Mouse (Mus musculus): ENCODE results near the gene Alx3. TPM values are rescaled to one million over a fixed set of nuclear protein-coding genes. Genes with fewer than 3 reads are reported as not detected.

The Alx3 gene
- polyA plus RNA-seq, 1 experiment from 2014 or later = 2.7 TPM

- no peak for ATAC-seq
- Histone ChIP-seq H3K4me2 (ENCODE audit: low read length) (no peak overlapping the region), H3K27me3 (replicated peaks; ENCODE audit: control insufficient read depth, insufficient read depth, low read length) (no peaks in the 10 kb centered on the region), H3K36me3 (ENCODE audit: control insufficient read depth, insufficient read depth) (peaks cover 40% of the 10 kb centered on the region), H3K9me3 (ENCODE audit: control insufficient read depth, low read length) (no peaks in the 10 kb centered on the region), H3K27ac (ENCODE audit: low read length) (no peak overlapping the region), H3K4me3 (replicated peaks; ENCODE audit: low read length) (no peak overlapping the region), H3K9ac (replicated peaks; ENCODE audit: low read depth, low read length) (no peak overlapping the region), H3K4me1 (replicated peaks; ENCODE audit: control insufficient read depth, insufficient read depth, low read length) (no peaks in the 10 kb centered on the region)
- 73% methylated on average over 4 of the region's 4 CpGs for WGBS
Observed at GRCm38 (mm10) chr3:107611394-107611793, 16.6 kb downstream of the Alx3 start.

GRCm38 (mm10) chr3:107612902-107613525 lies 18.2 kb downstream of the Alx3 start:
- 86% methylated on average over 11 of the region's 11 CpGs for WGBS
- peaks cover 51% of the 10 kb centered on the region for H3K36me3 ChIP-seq (ENCODE audit: control insufficient read depth, insufficient read depth)

GRCm38 (mm10) chr3:107617800-107618199 lies 23.0 kb downstream of the Alx3 start:
- no peak overlapping the region for H3K4me3 ChIP-seq (replicated peaks; ENCODE audit: low read length)
- no peak overlapping the region for H3K4me2 ChIP-seq (ENCODE audit: low read length)
- H3K36me3 ChIP-seq (ENCODE audit: control insufficient read depth, insufficient read depth) = peaks cover 70% of the 10 kb centered on the region
- H3K27ac ChIP-seq (ENCODE audit: low read length) = no peak overlapping the region
- H3K27me3 ChIP-seq (replicated peaks; ENCODE audit: control insufficient read depth, insufficient read depth, low read length) = no peaks in the 10 kb centered on the region
- 90% methylated on average over 3 of the region's 3 CpGs for WGBS
- no peaks in the 10 kb centered on the region for H3K4me1 ChIP-seq (replicated peaks; ENCODE audit: control insufficient read depth, insufficient read depth, low read length)
- H3K9me3 ChIP-seq (ENCODE audit: control insufficient read depth, low read length) = no peaks in the 10 kb centered on the region
- ATAC-seq = no peak
- H3K9ac ChIP-seq (replicated peaks; ENCODE audit: low read depth, low read length) = no peak overlapping the region

More at GRCm38 (mm10) chr3:107612902-107613525, 18.2 kb downstream of the Alx3 start:
- Histone ChIP-seq H3K9ac (replicated peaks; ENCODE audit: low read depth, low read length) (no peak overlapping the region), H3K9me3 (ENCODE audit: control insufficient read depth, low read length) (no peaks in the 10 kb centered on the region), H3K4me1 (replicated peaks; ENCODE audit: control insufficient read depth, insufficient read depth, low read length) (no peaks in the 10 kb centered on the region), H3K4me3 (replicated peaks; ENCODE audit: low read length) (no peak overlapping the region), H3K27me3 (replicated peaks; ENCODE audit: control insufficient read depth, insufficient read depth, low read length) (no peaks in the 10 kb centered on the region), H3K27ac (ENCODE audit: low read length) (no peak overlapping the region), H3K4me2 (ENCODE audit: low read length) (no peak overlapping the region)
- peak; percentile 43 for ATAC-seq

GRCm38 (mm10) chr3:107619911-107620310 lies 25.1 kb downstream of the Alx3 start:
- no peak overlapping the region for H3K4me3 ChIP-seq (replicated peaks; ENCODE audit: low read length)
- no peaks in the 10 kb centered on the region for H3K9me3 ChIP-seq (ENCODE audit: control insufficient read depth, low read length)
- no peak for ATAC-seq
- H3K4me2 ChIP-seq (ENCODE audit: low read length) = no peak overlapping the region
- no peaks in the 10 kb centered on the region for H3K27me3 ChIP-seq (replicated peaks; ENCODE audit: control insufficient read depth, insufficient read depth, low read length)
- 91% methylated on average over 6 of the region's 6 CpGs for WGBS
- H3K4me1 ChIP-seq (replicated peaks; ENCODE audit: control insufficient read depth, insufficient read depth, low read length) = no peaks in the 10 kb centered on the region
- peaks cover 68% of the 10 kb centered on the region for H3K36me3 ChIP-seq (ENCODE audit: control insufficient read depth, insufficient read depth)
- H3K9ac ChIP-seq (replicated peaks; ENCODE audit: low read depth, low read length) = no peak overlapping the region
- H3K27ac ChIP-seq (ENCODE audit: low read length) = no peak overlapping the region

DNA sequence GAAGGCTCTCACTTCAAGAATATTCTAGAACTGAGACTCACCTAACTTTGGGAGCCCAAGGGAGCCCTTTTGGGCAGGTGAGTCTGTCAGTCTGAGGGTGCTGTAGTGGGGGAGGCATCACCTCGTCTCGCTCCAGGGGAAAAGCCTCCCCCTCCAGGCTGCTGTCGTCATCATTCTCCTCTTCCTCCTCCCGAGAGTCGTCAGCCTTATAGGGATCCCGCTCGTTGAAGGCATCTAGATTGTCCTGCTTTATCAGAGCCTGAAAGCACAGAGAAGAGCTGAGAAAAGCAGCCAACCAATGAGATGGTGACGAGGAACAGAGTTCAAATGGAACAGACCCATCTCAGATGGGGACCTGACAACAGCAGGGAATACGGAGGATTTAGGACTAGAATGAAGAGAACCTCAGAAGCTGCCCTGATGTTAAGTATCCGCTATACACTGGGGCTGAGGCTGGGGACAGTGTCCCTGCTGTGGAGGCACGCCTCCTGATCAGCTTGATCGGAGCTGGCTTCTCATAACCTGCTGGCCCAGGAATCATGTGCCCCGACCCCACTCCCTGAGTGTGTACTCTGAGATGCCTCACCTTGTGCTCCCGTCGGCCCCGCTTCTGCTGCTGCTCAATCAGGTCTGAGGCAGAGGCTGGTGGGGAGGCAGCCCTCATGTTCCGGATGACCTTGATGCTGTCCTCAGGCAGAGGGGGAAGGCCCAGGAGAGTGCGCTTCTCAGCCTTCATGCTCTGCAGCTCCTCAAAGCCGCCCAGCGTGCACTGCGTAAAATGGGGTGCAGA lies 26.6 kb downstream of the Alx3 start:
- Histone ChIP-seq H3K9me3 (ENCODE audit: control insufficient read depth, low read length) (no peaks in the 10 kb centered on the region), H3K4me2 (ENCODE audit: low read length) (no peak overlapping the region), H3K9ac (replicated peaks; ENCODE audit: low read depth, low read length) (no peak overlapping the region), H3K27me3 (replicated peaks; ENCODE audit: control insufficient read depth, insufficient read depth, low read length) (no peaks in the 10 kb centered on the region), H3K36me3 (ENCODE audit: control insufficient read depth, insufficient read depth) (peaks cover 72% of the 10 kb centered on the region), H3K27ac (ENCODE audit: low read length) (no peak overlapping the region), H3K4me1 (replicated peaks; ENCODE audit: control insufficient read depth, insufficient read depth, low read length) (no peaks in the 10 kb centered on the region), H3K4me3 (replicated peaks; ENCODE audit: low read length) (no peak overlapping the region)
- 90% methylated on average over 21 of the region's 21 CpGs for WGBS
- no peak for ATAC-seq

- peaks cover 76% of the 10 kb centered on the region for H3K36me3 ChIP-seq (ENCODE audit: control insufficient read depth, insufficient read depth)
- H3K4me1 ChIP-seq (replicated peaks; ENCODE audit: control insufficient read depth, insufficient read depth, low read length) = no peaks in the 10 kb centered on the region
- WGBS = 93% methylated on average over 7 of the region's 7 CpGs
- no peaks in the 10 kb centered on the region for H3K27me3 ChIP-seq (replicated peaks; ENCODE audit: control insufficient read depth, insufficient read depth, low read length)
- H3K9ac ChIP-seq (replicated peaks; ENCODE audit: low read depth, low read length) = no peak overlapping the region
- H3K4me3 ChIP-seq (replicated peaks; ENCODE audit: low read length) = no peak overlapping the region
- no peak overlapping the region for H3K4me2 ChIP-seq (ENCODE audit: low read length)
- H3K27ac ChIP-seq (ENCODE audit: low read length) = no peak overlapping the region
- no peak for ATAC-seq
- H3K9me3 ChIP-seq (ENCODE audit: control insufficient read depth, low read length) = no peaks in the 10 kb centered on the region
Observed at GRCm38 (mm10) chr3:107622537-107622936, 27.7 kb downstream of the Alx3 start.

DNA sequence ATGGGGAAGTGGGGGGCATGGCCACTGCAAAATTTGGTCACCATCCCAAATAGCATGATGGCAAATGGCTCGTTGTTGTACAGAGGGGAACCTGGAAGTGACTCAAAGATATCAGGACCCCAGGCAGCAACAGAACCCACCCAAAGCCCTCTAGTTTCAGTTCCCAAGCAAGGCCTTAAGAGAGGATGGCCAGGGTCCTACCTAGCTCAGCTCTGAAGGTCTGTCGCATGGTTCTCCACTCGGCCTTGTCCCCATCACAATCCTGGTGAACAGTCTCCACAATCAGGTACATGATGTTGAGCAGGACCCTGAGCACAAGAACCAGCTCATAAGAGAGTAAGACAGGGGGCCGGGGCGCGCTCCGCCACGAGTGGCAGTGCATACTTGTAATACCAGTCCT lies 29.6 kb downstream of the Alx3 start:
- no peak overlapping the region for H3K4me2 ChIP-seq (ENCODE audit: low read length)
- H3K9me3 ChIP-seq (ENCODE audit: control insufficient read depth, low read length) = no peaks in the 10 kb centered on the region
- no peak for ATAC-seq
- H3K9ac ChIP-seq (replicated peaks; ENCODE audit: low read depth, low read length) = no peak overlapping the region
- no peak overlapping the region for H3K27ac ChIP-seq (ENCODE audit: low read length)
- H3K27me3 ChIP-seq (replicated peaks; ENCODE audit: control insufficient read depth, insufficient read depth, low read length) = no peaks in the 10 kb centered on the region
- peaks cover 5% of the 10 kb centered on the region for H3K4me1 ChIP-seq (replicated peaks; ENCODE audit: control insufficient read depth, insufficient read depth, low read length)
- WGBS = 95% methylated on average over 8 of the region's 8 CpGs
- no peak overlapping the region for H3K4me3 ChIP-seq (replicated peaks; ENCODE audit: low read length)
- H3K36me3 ChIP-seq (ENCODE audit: control insufficient read depth, insufficient read depth) = peaks cover 73% of the 10 kb centered on the region

GRCm38 (mm10) chr3:107625536-107625935 lies 30.7 kb downstream of the Alx3 start:
- WGBS = 96% methylated on average over 8 of the region's 8 CpGs
- Histone ChIP-seq H3K4me3 (replicated peaks; ENCODE audit: low read length) (no peak overlapping the region), H3K27me3 (replicated peaks; ENCODE audit: control insufficient read depth, insufficient read depth, low read length) (no peaks in the 10 kb centered on the region), H3K9ac (replicated peaks; ENCODE audit: low read depth, low read length) (no peak overlapping the region), H3K4me2 (ENCODE audit: low read length) (no peak overlapping the region), H3K27ac (ENCODE audit: low read length) (no peak overlapping the region), H3K9me3 (ENCODE audit: control insufficient read depth, low read length) (no peaks in the 10 kb centered on the region), H3K36me3 (ENCODE audit: control insufficient read depth, insufficient read depth) (peaks cover 65% of the 10 kb centered on the region), H3K4me1 (replicated peaks; ENCODE audit: control insufficient read depth, insufficient read depth, low read length) (peaks cover 15% of the 10 kb centered on the region)
- no peak for ATAC-seq

DNA sequence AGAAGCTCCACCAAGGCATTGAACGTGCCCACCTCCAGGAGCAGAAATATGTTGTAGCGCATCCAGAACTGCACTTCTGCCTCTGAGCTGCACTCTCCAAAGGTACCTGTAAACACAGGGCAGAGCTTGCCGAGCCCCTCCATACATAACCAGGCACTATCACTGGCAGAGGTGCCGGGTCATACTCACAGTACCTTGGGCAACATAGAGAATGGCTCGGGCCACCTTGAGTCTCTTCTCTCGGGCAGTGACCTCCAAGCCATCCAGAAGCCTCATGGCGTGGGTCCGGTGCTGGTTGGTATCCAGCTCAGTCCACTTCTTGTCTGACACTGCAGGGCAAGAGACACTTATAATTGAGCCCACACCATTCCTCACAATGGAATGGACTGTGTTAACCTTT lies 31.9 kb downstream of the Alx3 start:
- no peak overlapping the region for H3K4me3 ChIP-seq (replicated peaks; ENCODE audit: low read length)
- peaks cover 56% of the 10 kb centered on the region for H3K36me3 ChIP-seq (ENCODE audit: control insufficient read depth, insufficient read depth)
- H3K27me3 ChIP-seq (replicated peaks; ENCODE audit: control insufficient read depth, insufficient read depth, low read length) = no peaks in the 10 kb centered on the region
- H3K4me1 ChIP-seq (replicated peaks; ENCODE audit: control insufficient read depth, insufficient read depth, low read length) = peaks cover 15% of the 10 kb centered on the region
- H3K9ac ChIP-seq (replicated peaks; ENCODE audit: low read depth, low read length) = no peak overlapping the region
- no peak overlapping the region for H3K4me2 ChIP-seq (ENCODE audit: low read length)
- ATAC-seq = no peak
- H3K27ac ChIP-seq (ENCODE audit: low read length) = no peak overlapping the region
- WGBS = 96% methylated on average over 8 of the region's 8 CpGs
- no peaks in the 10 kb centered on the region for H3K9me3 ChIP-seq (ENCODE audit: control insufficient read depth, low read length)

All from forebrain, embryonic 16.5 days (tissue).